Mouse (Mus musculus) liver, embryonic 11.5 days (tissue): ENCODE data around the gene Kank3. TPM values are rescaled to one million over a fixed set of nuclear protein-coding genes. Genes with fewer than 3 reads are reported as not detected.

Experiments used
- ATAC-seq: fragments of 200-750 bp; cut with Nextera tagmentation; replicated peaks from 2 replicates; pipeline ENCODE4 v1.8.0; 2017; ENCODE audit warnings: moderate number of reproducible peaks, mild to moderate bottlenecking, moderate TSS enrichment, moderate library complexity; ENCODE audit not compliant: low FRiP score
- DNase-seq: peaks from one replicate; pipeline ENCODE4 v3.0.0-alpha.2; 2017; ENCODE audit warnings: low spot score
- H3K27ac ChIP-seq: fragments of 300-500 bp; sonication (generic); 2 replicates; pipeline ENCODE4 v1.5.1; 2014; ENCODE audit warnings: mild to moderate bottlenecking, low read depth, low read length, control low read depth
- H3K27me3 ChIP-seq: fragments of 300-500 bp; sonication (generic); replicated peaks from 2 replicates; pipeline ENCODE4 v1.6.1; 2014; ENCODE audit warnings: low read length, mixed read lengths; ENCODE audit not compliant: control insufficient read depth, insufficient read depth
- H3K36me3 ChIP-seq: fragments of 300-500 bp; sonication (generic); 2 replicates; pipeline ENCODE4 v1.6.1; 2014; ENCODE audit warnings: mild to moderate bottlenecking, low read length, moderate library complexity, mixed read lengths; ENCODE audit not compliant: control insufficient read depth, insufficient read depth
- H3K4me1 ChIP-seq: fragments of 300-500 bp; sonication (generic); replicated peaks from 2 replicates; pipeline ENCODE4 v1.6.1; 2014; ENCODE audit warnings: low read length, mixed read lengths; ENCODE audit not compliant: control insufficient read depth, insufficient read depth
- H3K4me2 ChIP-seq: fragments of 300-500 bp; sonication (generic); 2 replicates; pipeline ENCODE4 v1.6.1; 2014; ENCODE audit warnings: mild to moderate bottlenecking, control low read depth, moderate library complexity
- H3K4me3 ChIP-seq: fragments of 300-500 bp; sonication (generic); 2 replicates; pipeline ENCODE4 v1.5.1; 2014; ENCODE audit warnings: low read depth, low read length, control low read depth
- H3K9ac ChIP-seq: fragments of 300-500 bp; sonication (generic); 2 replicates; pipeline ENCODE4 v1.6.1; 2014; ENCODE audit warnings: low read depth, low read length, control low read depth
- H3K9me3 ChIP-seq: fragments of 300-500 bp; sonication (generic); 2 replicates; pipeline ENCODE4 v1.6.1; 2016; ENCODE audit warnings: low read length, inconsistent platforms, mixed read lengths; ENCODE audit not compliant: control insufficient read depth
- WGBS: fragments of 180-500 bp; shearing (Covaris S2); extraction: QIAGEN DNeasy Blood & Tissue Kit; methylation state at CpG from one replicate; pipeline ENCODE4 v1.1.7; 2014; 5-methylcytosine and 5-hydroxymethylcytosine counted together
- polyA plus RNA-seq: library from polyadenylated mRNA; unstranded; fragments of >200 nt; fragmentation: Nextera tagmentation; extraction: Ambion mirVana; gene quantifications from 2 replicates; pipeline ENCODE4 v1.2.1, GENCODE M21; 2014

Gene Kank3
- polyA plus RNA-seq, 1 experiment from 2014 or later = 23.4 TPM

- DNase-seq = no peak
Observed at GRCm38 (mm10) chr17:33779967-33780295, 30.4 kb upstream of the Kank3 start.

GRCm38 (mm10) chr17:33780431-33780830 lies 29.9 kb upstream of the Kank3 start:
- Histone ChIP-seq H3K4me3 (peak overlapping the region; percentile 67), H3K36me3 (peaks cover 13% of the 10 kb centered on the region; the same call in 1 of the 2 replicates), H3K27me3 (no peaks in the 10 kb centered on the region), H3K9me3 (no peaks in the 10 kb centered on the region), H3K4me2 (peak overlapping the region; percentile 95), H3K4me1 (peaks cover 30% of the 10 kb centered on the region), H3K9ac (peak overlapping the region; percentile 83), H3K27ac (peak overlapping the region; percentile 78; the same call in 1 of the 2 replicates)
- 50% methylated on average over 5 of the region's 5 CpGs for WGBS
- no peak for ATAC-seq
- no peak for DNase-seq

More at GRCm38 (mm10) chr17:33779967-33780295, 30.4 kb upstream of the Kank3 start:
- peaks cover 30% of the 10 kb centered on the region for H3K4me1 ChIP-seq
- H3K4me3 ChIP-seq = peak overlapping the region; percentile 67
- WGBS = 75% methylated on average over 5 of the region's 5 CpGs
- no peak for ATAC-seq
- H3K27me3 ChIP-seq = no peaks in the 10 kb centered on the region
- H3K36me3 ChIP-seq = peaks cover 14% of the 10 kb centered on the region; the same call in 1 of the 2 replicates
- peak overlapping the region; percentile 95 for H3K4me2 ChIP-seq
- H3K9ac ChIP-seq = peak overlapping the region; percentile 83
- no peaks in the 10 kb centered on the region for H3K9me3 ChIP-seq
- H3K27ac ChIP-seq = peak overlapping the region; percentile 60; the same call in 1 of the 2 replicates

GRCm38 (mm10) chr17:33781124-33781977 lies 29.0 kb upstream of the Kank3 start, which contains the start of gene Angptl4:
TSS of gene Angptl4 (minus strand) at chr17:33781830.
- no peaks in the 10 kb centered on the region for H3K27me3 ChIP-seq
- ATAC-seq (peak; percentile 89), DNase-seq (peak; percentile 77)
- H3K4me1 ChIP-seq = peaks cover 30% of the 10 kb centered on the region
- H3K9ac ChIP-seq = peak within 1 kb of the TSS; percentile 83
- H3K4me2 ChIP-seq = peak within 1 kb of the TSS; percentile 95
- peak within 1 kb of the TSS; percentile 67 for H3K4me3 ChIP-seq
- peak within 1 kb of the TSS; percentile 78 for H3K27ac ChIP-seq
- peaks cover 12% of the 10 kb centered on the region; the same call in 1 of the 2 replicates for H3K36me3 ChIP-seq
- 2% methylated on average over 50 of the region's 50 CpGs for WGBS
- no peaks in the 10 kb centered on the region for H3K9me3 ChIP-seq

GRCm38 (mm10) chr17:33782067-33782466 lies 28.3 kb upstream of the Kank3 start:
- Histone ChIP-seq H3K27me3 (no peaks in the 10 kb centered on the region), H3K27ac (no peak overlapping the region), H3K4me3 (peak overlapping the region; percentile 67), H3K36me3 (peaks cover 7% of the 10 kb centered on the region; the same call in 1 of the 2 replicates), H3K4me2 (peak overlapping the region; percentile 95), H3K9me3 (no peaks in the 10 kb centered on the region), H3K4me1 (peaks cover 30% of the 10 kb centered on the region), H3K9ac (peak overlapping the region; percentile 83)
- DNase-seq (no peak), ATAC-seq (no peak)
- WGBS = 43% methylated on average over 4 of the region's 4 CpGs

GRCm38 (mm10) chr17:33783408-33783807 lies 26.9 kb upstream of the Kank3 start:
- no peak overlapping the region for H3K27ac ChIP-seq
- no peak overlapping the region for H3K9ac ChIP-seq
- no peak overlapping the region for H3K4me2 ChIP-seq
- ATAC-seq (no peak), DNase-seq (no peak)
- no peaks in the 10 kb centered on the region for H3K36me3 ChIP-seq
- H3K27me3 ChIP-seq = no peaks in the 10 kb centered on the region
- no peak overlapping the region for H3K4me3 ChIP-seq
- H3K4me1 ChIP-seq = peaks cover 29% of the 10 kb centered on the region
- H3K9me3 ChIP-seq = no peaks in the 10 kb centered on the region

- WGBS = 78% methylated on average over 2 of the region's 2 CpGs
- H3K27ac ChIP-seq = no peak overlapping the region
- peaks cover 15% of the 10 kb centered on the region for H3K4me1 ChIP-seq
- H3K27me3 ChIP-seq = no peaks in the 10 kb centered on the region
- no peaks in the 10 kb centered on the region for H3K9me3 ChIP-seq
- no peak overlapping the region for H3K4me2 ChIP-seq
- H3K9ac ChIP-seq = no peak overlapping the region
- no peak overlapping the region for H3K4me3 ChIP-seq
- no peak for DNase-seq
- ATAC-seq = no peak
- H3K36me3 ChIP-seq = no peaks in the 10 kb centered on the region
Observed at GRCm38 (mm10) chr17:33784939-33785338, 25.4 kb upstream of the Kank3 start.

GRCm38 (mm10) chr17:33786375-33786774 lies 23.9 kb upstream of the Kank3 start:
- Histone ChIP-seq H3K4me1 (peaks cover 4% of the 10 kb centered on the region), H3K9me3 (no peaks in the 10 kb centered on the region), H3K36me3 (no peaks in the 10 kb centered on the region), H3K4me2 (no peak overlapping the region), H3K9ac (no peak overlapping the region), H3K4me3 (no peak overlapping the region), H3K27ac (no peak overlapping the region), H3K27me3 (no peaks in the 10 kb centered on the region)
- DNase-seq = no peak
- whole genome bisulfite sequencing = 85% methylated on average over 18 of the region's 18 CpGs
- ATAC-seq = no peak

GRCm38 (mm10) chr17:33788732-33789131 lies 21.6 kb upstream of the Kank3 start:
- Histone ChIP-seq H3K27ac (no peak overlapping the region), H3K36me3 (no peaks in the 10 kb centered on the region), H3K9me3 (no peaks in the 10 kb centered on the region), H3K9ac (no peak overlapping the region), H3K4me2 (no peak overlapping the region), H3K4me3 (no peak overlapping the region), H3K27me3 (no peaks in the 10 kb centered on the region), H3K4me1 (no peaks in the 10 kb centered on the region)
- DNase-seq (no peak), ATAC-seq (no peak)
- WGBS = 50% methylated on average over 4 of the region's 4 CpGs

- ATAC-seq = no peak
- Histone ChIP-seq H3K27ac (no peak overlapping the region), H3K4me1 (no peaks in the 10 kb centered on the region), H3K9ac (no peak overlapping the region), H3K9me3 (no peaks in the 10 kb centered on the region), H3K36me3 (no peaks in the 10 kb centered on the region), H3K4me2 (no peak overlapping the region), H3K4me3 (no peak overlapping the region), H3K27me3 (no peaks in the 10 kb centered on the region)
- WGBS = 53% methylated on average over 3 of the region's 3 CpGs
- DNase-seq = no peak
Observed at GRCm38 (mm10) chr17:33798306-33798705, 12.0 kb upstream of the Kank3 start.
